Mouse (Mus musculus) lung, adult 2 months (tissue): ENCODE data around the gene Sbp.

Experiments used
- CTCF ChIP-seq: fragments of 200-500 bp; IDR thresholded peaks from 2 replicates; pipeline ENCODE4 v1.5.1; 2011; ENCODE audit warnings: mild to moderate bottlenecking, low read length, control low read depth; ENCODE audit not compliant: insufficient read depth
- POLR2A ChIP-seq: fragments of 200-500 bp; IDR thresholded peaks from 2 replicates; pipeline ENCODE4 v1.6.1; 2011; ENCODE audit warnings: low read depth, mild to moderate bottlenecking, control low read depth, low read length, borderline replicate concordance; ENCODE audit errors: extremely low read depth

DNA sequence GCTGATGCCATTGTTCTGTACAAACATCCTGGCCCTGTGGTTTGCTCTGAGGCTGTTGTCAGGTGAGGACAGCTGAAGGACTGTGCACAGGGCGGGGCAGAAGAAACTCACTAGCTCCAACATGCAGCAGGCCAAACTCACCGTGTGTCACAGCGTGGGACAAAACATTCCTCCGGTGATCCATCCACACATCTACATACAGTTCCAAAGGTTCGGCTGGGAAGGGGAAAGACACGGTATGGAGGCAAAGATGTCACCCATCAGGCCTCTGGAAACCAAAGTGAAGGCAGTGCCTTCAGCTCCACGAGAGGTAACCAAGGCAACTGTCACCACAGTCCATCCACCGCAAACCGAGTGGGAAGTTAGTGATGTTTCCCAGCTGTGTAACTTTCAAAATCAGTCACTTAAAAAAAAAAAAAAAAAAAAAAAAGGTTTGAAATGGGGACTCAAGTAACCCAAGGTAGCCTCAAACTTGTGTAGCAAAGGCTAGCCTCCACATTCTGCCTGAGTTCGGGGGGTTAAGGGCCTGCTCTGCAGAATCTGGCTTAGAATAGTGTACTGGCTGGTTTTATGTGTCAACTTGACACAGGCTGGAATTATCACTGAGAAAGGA is 38.9 kb downstream of the Sbp start, which contains the start of gene Prss30:
- no peak for TF ChIP-seq POLR2A
- no peak for TF ChIP-seq CTCF
